Mouse (Mus musculus): ENCODE measurements around the gene Gm20878. TPM values are rescaled to one million over a fixed set of nuclear protein-coding genes. Genes with fewer than 3 reads are reported as not detected.

The Gm20878 gene
- 0.86 to 3.6 TPM (median 2.4 TPM) in 4 replicates for total RNA-seq (2023)

DNA sequence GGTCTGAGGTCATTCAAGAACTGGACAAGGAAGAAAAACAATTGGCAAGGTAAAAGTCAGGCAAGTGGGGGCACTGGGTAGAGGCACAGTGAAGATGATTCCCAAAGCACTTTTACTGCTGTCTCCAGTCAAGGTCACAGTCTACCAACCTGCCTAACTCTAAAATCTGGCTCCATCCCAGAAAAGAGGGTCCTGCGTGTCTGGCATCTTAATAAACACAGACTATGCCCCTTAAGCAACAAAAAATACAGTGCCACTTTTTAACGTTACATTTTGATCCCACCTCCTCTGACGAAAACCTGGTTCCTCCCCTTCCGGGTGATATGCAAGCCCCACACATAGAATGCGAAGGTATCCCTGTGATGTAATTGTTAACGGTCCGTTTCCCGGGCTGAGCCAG, at the start of gene Gm20878:
Gene Gm20878 (plus strand): TSS at position 301 of the 400 bp plus-strand sequence.

GRCm38 (mm10) chr4:41903310-41903709, 38.1 kb upstream of the Gm20878 start, which contains the start of gene Gm21541:
Gm21541 (plus strand) TSS chr4:41903610.

DNA sequence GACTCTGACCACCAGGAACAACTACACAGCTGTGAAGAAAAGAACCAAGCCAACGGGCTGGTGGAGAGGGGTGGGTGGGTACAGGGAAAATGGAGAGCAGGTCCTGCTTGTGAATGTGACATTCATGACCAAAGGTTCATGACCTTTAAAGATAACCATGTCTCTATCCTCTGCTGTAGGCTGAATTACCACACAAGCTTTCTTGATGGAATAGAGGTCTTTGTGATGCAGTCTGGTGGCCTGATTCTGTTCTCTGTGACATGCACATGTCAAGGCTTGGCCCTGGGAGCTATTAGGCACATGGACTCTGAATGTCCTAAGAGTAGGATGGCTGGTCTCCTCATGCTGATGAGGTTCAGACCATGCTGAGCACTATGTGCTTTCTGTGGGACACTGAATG, 24.4 kb downstream of the Gm20878 start, which contains the start of gene Fam205a4:
Gene Fam205a4 (plus strand): TSS at position 301 of the 400 bp plus-strand sequence.

Other genes with a start within 250 kb of the Gm20878 start
- 0.91 TPM in 1 of 4 replicates, not detected in the others for gene Cntfr, start 244.5 kb upstream of the Gm20878 start, total RNA-seq (2023)
- 11.5 to 22.2 TPM (median 15.4 TPM) in 4 replicates for gene Il11ra1, start 241.6 kb upstream of the Gm20878 start, total RNA-seq (2023)
- 26.3 to 37.7 TPM (median 33.0 TPM) in 4 replicates for gene Rpp25l, start 228.0 kb upstream of the Gm20878 start, total RNA-seq (2023)
- 59.8 to 70.4 TPM (median 62.9 TPM) in 4 replicates for gene Dctn3, start 218.4 kb upstream of the Gm20878 start, total RNA-seq (2023)
- not detected in 4 replicates for gene Arid3c, start 210.4 kb upstream of the Gm20878 start, total RNA-seq (2023)
- gene Galt, start 186.3 kb upstream of the Gm20878 start, total RNA-seq (2023): 47.7 to 60.8 TPM (median 56.0 TPM) in 4 replicates
- 18.1 to 24.9 TPM (median 18.9 TPM) in 4 replicates for gene Sigmar1, start 185.4 kb upstream of the Gm20878 start, total RNA-seq (2023)
- 11.6 to 19.3 TPM (median 15.5 TPM) in 4 replicates for gene Ccl27a, start 167.3 kb upstream of the Gm20878 start, total RNA-seq (2023)
- not detected in 4 replicates for gene Gm21541, start 38.0 kb upstream of the Gm20878 start, total RNA-seq (2023)
- not detected in 4 replicates for gene Fam205a4, start 24.5 kb downstream of the Gm20878 start, total RNA-seq (2023)
- not detected in 4 replicates for gene Gm21093, start 93.2 kb downstream of the Gm20878 start, total RNA-seq (2023)
- not detected in 4 replicates for gene Gm3893, start 149.6 kb downstream of the Gm20878 start, total RNA-seq (2023)
- not detected in 4 replicates for gene Gm13304, start 173.2 kb downstream of the Gm20878 start, total RNA-seq (2023)
- not detected in 4 replicates for gene Gm13306, start 211.9 kb downstream of the Gm20878 start, total RNA-seq (2023)
- not detected in 4 replicates for gene Gm13305, start 227.0 kb downstream of the Gm20878 start, total RNA-seq (2023)